Mouse (Mus musculus) fibroblast of lung, adult 2 months (primary cell): ENCODE measurements around the gene Igf2.

Experiments used
- DNase-seq: peaks from one replicate; pipeline ENCODE4 v3.0.0-alpha.2; 2011; ENCODE audit warnings: low read depth

Igf2 gene

GRCm38 (mm10) chr7:142666659-142667058 lies at the start of gene Igf2:
Gene Igf2 (minus strand): TSS chr7:142666816.
- no peak for DNase-seq

- DNase-seq = peak; percentile 15
These were observed 48.3 kb upstream of the Igf2 start for GRCm38 (mm10) chr7:142714783-142715498.

- DNase-seq = no peak
These were observed 40.3 kb upstream of the Igf2 start for GRCm38 (mm10) chr7:142706873-142707272.

GRCm38 (mm10) chr7:142699334-142699860 lies 32.8 kb upstream of the Igf2 start:
- no peak for DNase-seq

- DNase-seq = no peak
These were observed 12.0 kb upstream of the Igf2 start for GRCm38 (mm10) chr7:142678611-142679010.

GRCm38 (mm10) chr7:142675644-142676043 lies 9.0 kb upstream of the Igf2 start:
- DNase-seq = peak; percentile 52

GRCm38 (mm10) chr7:142675141-142675540 lies 8.5 kb upstream of the Igf2 start:
- DNase-seq = no peak

GRCm38 (mm10) chr7:142672120-142672519 lies 5.5 kb upstream of the Igf2 start:
- peak; percentile 35 for DNase-seq

GRCm38 (mm10) chr7:142671067-142671466 lies 4.5 kb upstream of the Igf2 start:
- no peak for DNase-seq

GRCm38 (mm10) chr7:142669751-142670625 lies 3.4 kb upstream of the Igf2 start, which contains the start of gene Gm49394:
Gene Gm49394 (minus strand): TSS chr7:142669942.
- DNase-seq = no peak

GRCm38 (mm10) chr7:142668328-142668727 lies 1.7 kb upstream of the Igf2 start:
- no peak for DNase-seq

GRCm38 (mm10) chr7:142667521-142667920 lies 905 bp upstream of the Igf2 start:
- DNase-seq = no peak

GRCm38 (mm10) chr7:142666109-142666508 lies 507 bp downstream of the Igf2 start:
- no peak for DNase-seq

- no peak for DNase-seq
These were observed 1.3 kb downstream of the Igf2 start for GRCm38 (mm10) chr7:142665364-142665763.

- no peak for DNase-seq
These were observed 2.1 kb downstream of the Igf2 start for GRCm38 (mm10) chr7:142664465-142665029.

GRCm38 (mm10) chr7:142663931-142664421 lies 2.6 kb downstream of the Igf2 start:
- DNase-seq = no peak

GRCm38 (mm10) chr7:142663151-142663550 lies 3.5 kb downstream of the Igf2 start:
- no peak for DNase-seq

- no peak for DNase-seq
These were observed 4.8 kb downstream of the Igf2 start for GRCm38 (mm10) chr7:142661811-142662210.

- no peak for DNase-seq
These were observed 5.6 kb downstream of the Igf2 start for GRCm38 (mm10) chr7:142661046-142661445.

- no peak for DNase-seq
These were observed 6.0 kb downstream of the Igf2 start for GRCm38 (mm10) chr7:142660651-142660945.

- DNase-seq = no peak
These were observed 6.6 kb downstream of the Igf2 start for GRCm38 (mm10) chr7:142659767-142660650.
